Mouse (Mus musculus) hindbrain, embryonic 11.5 days (tissue): Measurements from ENCODE around the gene Mcl1. TPM values are rescaled to one million over a fixed set of nuclear protein-coding genes. Genes with fewer than 3 reads are reported as not detected.

Experiments used
- ATAC-seq: fragments of 200-750 bp; cut with Nextera tagmentation; 2 replicates; pipeline ENCODE4 v1.8.0; 2017; ENCODE audit warnings: mild to moderate bottlenecking, moderate TSS enrichment, moderate library complexity; ENCODE audit not compliant: low FRiP score
- DNase-seq: peaks from one replicate; pipeline ENCODE4 v3.0.0-alpha.2; 2015; ENCODE audit warnings: low spot score
- H3K27ac ChIP-seq: fragments of 300-500 bp; sonication (generic); 2 replicates; pipeline ENCODE4 v1.5.1; 2014; ENCODE audit warnings: mild to moderate bottlenecking, low read depth, low read length
- H3K27me3 ChIP-seq: fragments of 300-500 bp; sonication (generic); 2 replicates; pipeline ENCODE4 v1.6.1; 2014; ENCODE audit warnings: mild to moderate bottlenecking, low read length, moderate library complexity, mixed read lengths; ENCODE audit not compliant: control insufficient read depth, insufficient read depth
- H3K36me3 ChIP-seq: fragments of 300-500 bp; sonication (generic); 2 replicates; pipeline ENCODE4 v1.6.1; 2014; ENCODE audit warnings: mild to moderate bottlenecking, low read length, moderate library complexity, mixed read lengths; ENCODE audit not compliant: control insufficient read depth, insufficient read depth
- H3K4me1 ChIP-seq: fragments of 300-500 bp; sonication (generic); replicated peaks from 2 replicates; pipeline ENCODE4 v1.6.1; 2014; ENCODE audit warnings: low read length, mixed read lengths; ENCODE audit not compliant: control insufficient read depth, insufficient read depth
- H3K4me2 ChIP-seq: fragments of 300-500 bp; sonication (generic); replicated peaks from 2 replicates; pipeline ENCODE4 v1.6.1; 2014; ENCODE audit warnings: mild to moderate bottlenecking, low read depth, low read length
- H3K4me3 ChIP-seq: fragments of 300-500 bp; sonication (generic); 2 replicates; pipeline ENCODE4 v1.5.1; 2014; ENCODE audit warnings: low read depth, low read length
- H3K9ac ChIP-seq: fragments of 300-500 bp; sonication (generic); 2 replicates; pipeline ENCODE4 v1.6.1; 2014; ENCODE audit warnings: low read depth, low read length
- H3K9me3 ChIP-seq: fragments of 300-500 bp; sonication (generic); 2 replicates; pipeline ENCODE4 v1.6.1; 2016; ENCODE audit warnings: low read length; ENCODE audit not compliant: control insufficient read depth
- WGBS: fragments of 180-500 bp; shearing (Covaris S2); extraction: QIAGEN DNeasy Blood & Tissue Kit; methylation state at CpG from one replicate; pipeline ENCODE4 v1.1.7; 2014; 5-methylcytosine and 5-hydroxymethylcytosine counted together
- polyA plus RNA-seq: library from polyadenylated mRNA; unstranded; fragments of >200 nt; fragmentation: Nextera tagmentation; extraction: Ambion mirVana; gene quantifications from 2 replicates; pipeline ENCODE4 v1.2.1, GENCODE M21; 2014

The Mcl1 gene
- polyA plus RNA-seq, 1 experiment from 2014 or later = 76.1 TPM

DNA sequence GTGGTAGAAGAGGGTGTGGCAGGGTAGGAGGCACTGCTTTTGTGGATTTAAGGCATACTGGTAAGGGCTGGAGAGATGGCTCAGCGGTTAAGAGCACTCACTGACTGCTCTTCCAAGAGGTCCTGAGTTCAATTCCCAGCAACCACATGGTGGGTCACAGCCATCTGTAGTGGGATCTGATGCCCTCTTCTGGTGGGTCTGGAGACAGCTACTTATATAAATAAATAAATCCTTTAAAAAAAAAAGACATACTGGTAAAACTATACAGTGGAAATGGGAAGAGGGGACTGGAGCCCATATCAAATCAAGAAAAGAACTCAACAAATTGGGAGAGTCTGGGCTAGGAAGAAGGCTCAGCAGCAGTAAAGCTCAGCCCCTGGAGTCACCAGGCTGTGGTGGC is 18.9 kb upstream of the Mcl1 start:
- Histone ChIP-seq H3K9ac (no peak overlapping the region), H3K36me3 (no peaks in the 10 kb centered on the region), H3K4me2 (no peak overlapping the region), H3K27ac (no peak overlapping the region), H3K4me1 (no peaks in the 10 kb centered on the region), H3K27me3 (no peaks in the 10 kb centered on the region), H3K4me3 (no peak overlapping the region), H3K9me3 (no peaks in the 10 kb centered on the region)
- WGBS = 94% methylated on average over 1 of the region's 1 CpGs
- DNase-seq = no peak
- ATAC-seq = no peak

DNA sequence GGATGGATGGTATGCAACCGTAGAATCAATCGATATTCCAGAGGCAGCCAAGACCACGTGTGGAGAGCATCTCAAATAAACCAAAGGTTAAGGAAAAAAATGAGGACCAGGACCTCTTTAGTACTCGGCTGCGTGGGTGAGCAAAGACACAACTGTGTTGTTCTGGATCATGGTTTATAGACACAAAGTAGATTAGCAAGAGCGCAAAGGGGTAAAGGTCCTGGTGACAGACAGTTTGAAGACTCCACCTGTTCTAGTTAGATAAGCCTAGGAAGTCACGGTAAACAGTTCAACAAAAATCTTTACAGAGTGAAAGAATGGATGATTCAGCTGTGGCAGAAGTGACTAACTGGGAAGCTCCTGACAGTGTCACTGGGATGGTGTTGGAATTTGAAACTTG is 15.5 kb upstream of the Mcl1 start:
- WGBS = 87% methylated on average over 7 of the region's 7 CpGs

DNA sequence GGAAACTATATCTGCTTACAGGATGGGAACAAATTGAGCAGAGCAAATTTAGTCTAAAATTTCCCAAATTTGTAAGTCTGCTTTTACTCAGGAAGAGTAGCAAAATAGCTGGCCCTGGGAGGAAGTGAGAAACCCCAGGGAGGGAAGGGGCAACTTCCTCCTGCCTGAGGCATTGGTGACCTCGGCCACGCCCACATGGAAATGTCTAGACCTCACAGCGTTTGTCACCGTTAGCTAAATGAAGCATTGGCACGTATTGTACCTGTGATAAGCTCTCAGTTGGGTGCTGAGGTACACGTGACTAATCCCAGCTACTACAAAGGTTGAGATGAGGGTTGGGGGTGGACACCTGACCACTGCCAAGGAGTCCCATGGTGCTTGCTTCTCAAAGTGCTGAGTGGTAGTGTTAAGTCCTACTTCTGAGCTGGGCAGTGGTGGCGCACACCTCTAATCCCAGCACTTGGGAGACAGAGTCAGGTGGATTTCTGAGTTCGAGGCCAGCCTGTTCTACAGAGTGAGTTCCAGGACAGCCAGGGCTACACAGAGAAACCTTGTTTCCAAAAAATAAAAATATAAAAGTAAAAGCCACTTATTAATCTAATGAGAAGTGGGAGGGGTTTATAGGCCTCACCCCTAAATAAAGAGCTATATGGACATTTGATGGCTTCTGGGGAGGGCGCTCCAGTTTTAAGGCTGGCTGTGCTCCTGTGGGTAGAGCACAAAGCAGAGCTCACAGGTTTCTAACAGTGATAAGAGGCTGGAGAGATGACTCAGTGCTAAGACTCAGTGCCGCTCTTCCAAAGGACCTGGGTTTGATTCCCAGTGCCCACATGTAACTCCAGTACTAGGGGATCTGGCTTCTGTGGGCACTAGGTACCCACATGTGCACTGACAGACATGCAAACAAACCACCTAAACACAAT is 13.0 kb upstream of the Mcl1 start:
- no peaks in the 10 kb centered on the region for H3K9me3 ChIP-seq
- no peak overlapping the region for H3K9ac ChIP-seq
- no peaks in the 10 kb centered on the region for H3K36me3 ChIP-seq
- ATAC-seq (no peak), DNase-seq (no peak)
- no peaks in the 10 kb centered on the region for H3K4me1 ChIP-seq
- no peak overlapping the region for H3K4me2 ChIP-seq
- no peak overlapping the region for H3K27ac ChIP-seq
- WGBS = 71% methylated on average over 10 of the region's 10 CpGs
- H3K4me3 ChIP-seq = no peak overlapping the region
- no peaks in the 10 kb centered on the region for H3K27me3 ChIP-seq

More for the DNA sequence above, 15.5 kb upstream of the Mcl1 start:
- Histone ChIP-seq H3K36me3 (no peaks in the 10 kb centered on the region), H3K27ac (no peak overlapping the region), H3K9ac (no peak overlapping the region), H3K27me3 (no peaks in the 10 kb centered on the region), H3K4me2 (no peak overlapping the region), H3K9me3 (no peaks in the 10 kb centered on the region), H3K4me3 (no peak overlapping the region), H3K4me1 (no peaks in the 10 kb centered on the region)
- DNase-seq = no peak
- no peak for ATAC-seq

- ATAC-seq (no peak), DNase-seq (no peak)
- H3K27me3 ChIP-seq = no peaks in the 10 kb centered on the region
- no peaks in the 10 kb centered on the region for H3K4me1 ChIP-seq
- H3K36me3 ChIP-seq = no peaks in the 10 kb centered on the region
- WGBS = 91% methylated on average over 5 of the region's 5 CpGs
- H3K27ac ChIP-seq = no peak overlapping the region
- no peak overlapping the region for H3K9ac ChIP-seq
- no peak overlapping the region for H3K4me2 ChIP-seq
- H3K9me3 ChIP-seq = no peaks in the 10 kb centered on the region
- no peak overlapping the region for H3K4me3 ChIP-seq
Measured at GRCm38 (mm10) chr3:95648016-95648415, 10.6 kb upstream of the Mcl1 start.

- no peak for ATAC-seq
- Histone ChIP-seq H3K36me3 (no peaks in the 10 kb centered on the region), H3K9me3 (no peaks in the 10 kb centered on the region), H3K4me2 (no peak overlapping the region), H3K27ac (no peak overlapping the region), H3K9ac (no peak overlapping the region), H3K4me1 (no peaks in the 10 kb centered on the region), H3K4me3 (no peak overlapping the region), H3K27me3 (no peaks in the 10 kb centered on the region)
- 77% methylated on average over 6 of the region's 6 CpGs for WGBS
- no peak for DNase-seq
Measured at GRCm38 (mm10) chr3:95650276-95651032, 8.1 kb upstream of the Mcl1 start.

DNA sequence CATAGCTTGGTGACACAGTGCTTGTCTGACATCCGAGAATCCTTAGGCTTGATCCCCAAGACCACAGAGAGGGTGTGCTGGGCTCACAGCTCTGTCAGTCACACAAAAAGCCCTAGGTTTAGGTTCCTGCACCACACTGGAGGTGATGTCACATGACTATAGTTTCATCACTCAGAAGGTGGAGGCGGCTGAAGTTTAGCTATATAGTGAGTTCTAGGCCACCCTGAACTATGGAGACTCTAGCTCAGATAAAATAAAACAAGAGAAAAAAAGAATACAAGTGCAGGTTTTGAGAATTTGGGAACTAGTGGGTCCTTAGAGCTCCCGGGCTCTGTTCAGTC is 7.6 kb upstream of the Mcl1 start:
- Histone ChIP-seq H3K4me1 (no peaks in the 10 kb centered on the region), H3K9ac (no peak overlapping the region), H3K36me3 (no peaks in the 10 kb centered on the region), H3K9me3 (no peaks in the 10 kb centered on the region), H3K27ac (no peak overlapping the region), H3K4me3 (no peak overlapping the region), H3K27me3 (no peaks in the 10 kb centered on the region), H3K4me2 (no peak overlapping the region)
- WGBS = 84% methylated on average over 3 of the region's 3 CpGs
- ATAC-seq = no peak
- no peak for DNase-seq

DNA sequence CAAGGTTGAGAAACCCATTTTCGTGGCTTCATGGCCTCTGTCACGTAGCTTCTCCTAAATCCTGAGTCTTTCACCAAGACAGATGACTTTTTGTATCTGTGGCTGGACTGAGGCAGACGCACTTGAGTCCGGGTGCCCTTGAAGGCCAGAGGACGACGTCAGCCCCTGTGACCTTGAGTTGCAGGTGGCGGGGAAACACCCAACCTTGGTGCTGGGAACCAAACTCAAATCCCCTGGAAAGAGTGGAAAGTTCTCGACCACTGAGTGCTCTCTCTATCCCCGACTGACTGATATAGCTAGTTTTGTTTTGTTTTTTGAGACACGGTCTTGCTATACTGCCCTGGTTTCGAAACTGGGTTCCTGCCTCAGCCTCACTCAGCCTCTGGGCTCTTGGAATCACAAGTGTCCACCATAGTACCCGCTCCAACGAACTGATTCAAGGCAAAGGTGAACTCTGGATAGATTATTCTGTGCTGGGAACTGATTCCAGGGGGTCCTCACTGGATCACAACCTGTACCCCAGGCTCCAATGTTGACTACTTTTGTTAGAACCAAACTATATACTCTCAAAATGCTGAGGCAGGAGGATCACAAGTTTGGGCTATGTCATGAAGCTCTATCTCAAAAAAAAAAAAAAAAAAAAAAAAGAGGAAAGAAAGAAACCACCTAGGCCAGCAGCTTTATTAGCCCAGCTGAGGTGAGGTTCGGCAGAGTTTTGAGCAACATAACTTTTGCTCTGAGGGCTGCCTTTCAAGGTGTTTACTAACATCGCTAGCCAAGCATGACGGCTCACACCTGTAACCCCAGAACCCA is 7.0 kb upstream of the Mcl1 start:
- H3K27me3 ChIP-seq = no peaks in the 10 kb centered on the region
- H3K9me3 ChIP-seq = no peaks in the 10 kb centered on the region
- H3K4me3 ChIP-seq = no peak overlapping the region
- no peak overlapping the region for H3K27ac ChIP-seq
- DNase-seq (no peak), ATAC-seq (no peak)
- H3K4me2 ChIP-seq = no peak overlapping the region
- H3K36me3 ChIP-seq = no peaks in the 10 kb centered on the region
- no peak overlapping the region for H3K9ac ChIP-seq
- no peaks in the 10 kb centered on the region for H3K4me1 ChIP-seq
- 90% methylated on average over 16 of the region's 16 CpGs for WGBS

- ATAC-seq (no peak), DNase-seq (no peak)
- no peak overlapping the region for H3K27ac ChIP-seq
- H3K4me3 ChIP-seq = no peak overlapping the region
- H3K9ac ChIP-seq = no peak overlapping the region
- no peaks in the 10 kb centered on the region for H3K27me3 ChIP-seq
- WGBS = 47% methylated on average over 7 of the region's 7 CpGs
- no peaks in the 10 kb centered on the region for H3K4me1 ChIP-seq
- H3K4me2 ChIP-seq = no peak overlapping the region
- no peaks in the 10 kb centered on the region for H3K36me3 ChIP-seq
- no peaks in the 10 kb centered on the region for H3K9me3 ChIP-seq
Measured at GRCm38 (mm10) chr3:95652204-95652811, 6.3 kb upstream of the Mcl1 start.
